ENCODE assay signal across 25 mouse cellular contexts in genomic region chr6:127537035-127537434, GRCm38 (mm10). TPM values are rescaled to one million over a fixed set of nuclear protein-coding genes. Genes with fewer than 3 reads are reported as not detected.
DNase-seq lines count a peak whose midpoint lies in the region; ATAC-seq and TF ChIP-seq lines count a peak whose summit lies in the region.
"Had no signal": no experiment of that assay in that cellular context is flagged by ENCODE, and none has a peak within 500 bp of the region (broad histone marks: within the 10 kb centered on the region; RNA-seq: fewer than 3 reads in every experiment).

No protein-coding gene starts in this region.

- no peak overlapping the region for H3K9ac ChIP-seq in forebrain, postnatal 0 days
- H3K9ac ChIP-seq: embryonic facial prominence, embryonic 13.5 days; embryonic facial prominence, embryonic 15.5 days; forebrain, embryonic 13.5 days; forebrain, embryonic 15.5 days had no signal

- ATAC-seq in forebrain, postnatal 0 days: peak; percentile 18; the same call in 1 of the 2 replicates
- ATAC-seq: activated CD4-positive, CD25-positive, alpha-beta regulatory T cell, adult 4 months; forebrain, embryonic 13.5 days; forebrain, embryonic 15.5 days; Patski had no signal

- H3K36me3 ChIP-seq in forebrain, postnatal 0 days (ENCODE audit: insufficient read depth): no peaks in the 10 kb centered on the region
- H3K36me3 ChIP-seq in forebrain, embryonic 10.5 days (replicated peaks): no peaks in the 10 kb centered on the region
- H3K36me3 ChIP-seq: embryonic facial prominence, embryonic 13.5 days; embryonic facial prominence, embryonic 15.5 days; forebrain, embryonic 15.5 days; G1E had no signal

- no peak for TF ChIP-seq CTCF in forebrain, postnatal 0 days (IDR thresholded peaks at IDR 0.05; ENCODE audit: low read depth)

- WGBS in forebrain, postnatal 0 days: 62% methylated on average over 7 of the region's 7 CpGs
- 82% methylated on average over 7 of the region's 7 CpGs for WGBS in forebrain, embryonic 10.5 days

- H3K4me2 ChIP-seq in forebrain, postnatal 0 days (ENCODE audit: low read depth): no peak overlapping the region
- H3K4me2 ChIP-seq: embryonic facial prominence, embryonic 13.5 days; embryonic facial prominence, embryonic 15.5 days; forebrain, embryonic 13.5 days; forebrain, embryonic 15.5 days had no signal

- H3K9me3 ChIP-seq in forebrain, postnatal 0 days (ENCODE audit: low read length): no peaks in the 10 kb centered on the region
- no peaks in the 10 kb centered on the region for H3K9me3 ChIP-seq in forebrain, embryonic 10.5 days
- H3K9me3 ChIP-seq: embryonic facial prominence, embryonic 13.5 days; embryonic facial prominence, embryonic 15.5 days; forebrain, embryonic 13.5 days; forebrain, embryonic 15.5 days; G1E had no signal

- H3K4me1 ChIP-seq in forebrain, postnatal 0 days (ENCODE audit: insufficient read depth): no peaks in the 10 kb centered on the region
- no peaks in the 10 kb centered on the region for H3K4me1 ChIP-seq in forebrain, embryonic 10.5 days
- H3K4me1 ChIP-seq: embryonic facial prominence, embryonic 13.5 days; embryonic facial prominence, embryonic 15.5 days; forebrain, embryonic 13.5 days; forebrain, embryonic 15.5 days had no signal

- no peaks in the 10 kb centered on the region for H3K27me3 ChIP-seq in forebrain, postnatal 0 days (ENCODE audit: insufficient read depth, low read length)
- H3K27me3 ChIP-seq in forebrain, embryonic 10.5 days (ENCODE audit: poor library complexity, severe bottlenecking): peaks cover 11% of the 10 kb centered on the region

- no peak overlapping the region for H3K4me3 ChIP-seq in forebrain, postnatal 0 days (ENCODE audit: low read depth, low read length)
- H3K4me3 ChIP-seq in forebrain, embryonic 10.5 days: no peak overlapping the region
- H3K4me3 ChIP-seq: embryonic facial prominence, embryonic 13.5 days; embryonic facial prominence, embryonic 15.5 days; erythroblast, embryonic 14.5 days; forebrain, embryonic 13.5 days; forebrain, embryonic 15.5 days had no signal

- intact Hi-C loops in left cerebral cortex, postnatal 4 days (cut with DNase I): no loop called here

- DNase-seq in forebrain, postnatal 0 days: no peak
- no peak for DNase-seq in forebrain, embryonic 10.5 days (ENCODE audit: extremely low spot score, low spot score)
- peak; percentile 60 for DNase-seq in heart, adult 11 months
- no peak for DNase-seq in heart, adult 18-20 months
- peak; percentile 36 for DNase-seq in testis, postnatal 10 days (ENCODE audit: low spot score)
- DNase-seq in testis, postnatal 14 days (ENCODE audit: low spot score): no peak
- peak; percentile 21 for DNase-seq in brain, adult 2 months (ENCODE audit: low read depth, low spot score)
- no peak for DNase-seq in left cerebral cortex, postnatal 4 days
- DNase-seq: adrenal gland, adult 8-10 months; adrenal gland, postnatal 14 days; cerebellum, adult 11 months; cerebellum, adult 18-20 months; cerebellum, adult 8-10 months; cerebellum, adult 9-11 months; cerebellum, postnatal 14 days; cerebellum, postnatal 36 days; embryo, embryonic 11 days had no signal

- H3K27ac ChIP-seq in forebrain, postnatal 0 days (ENCODE audit: low read depth, low read length): no peak overlapping the region
- no peak overlapping the region for H3K27ac ChIP-seq in forebrain, embryonic 10.5 days
- H3K27ac ChIP-seq: embryonic facial prominence, embryonic 13.5 days; embryonic facial prominence, embryonic 15.5 days; forebrain, embryonic 13.5 days; forebrain, embryonic 15.5 days had no signal

RNA-seq across cellular contexts. Expression of gene Cracr2a, which starts 24.1 kb away (rescaled TPM):
- 0.46 and 0.57 TPM in 2 replicates for total RNA-seq in forebrain, postnatal 0 days (2014; rRNA removed)
- 0.28 and 0.30 TPM in 2 replicates for polyA plus RNA-seq in forebrain, postnatal 0 days (2015; fragmentation: Nextera tagmentation; extraction: Ambion mirVana)
- polyA plus RNA-seq in forebrain, embryonic 10.5 days (2016; fragmentation: Nextera tagmentation; extraction: Ambion mirVana): 0.73 and 0.86 TPM in 2 replicates
- 1 to 10 TPM in 1 of 2 experiments, under 1 TPM in 1; 0.69 to 1.0 TPM for total RNA-seq in heart, adult 18-20 months (2021)
- total RNA-seq in left cerebral cortex, postnatal 4 days (2021): 1 to 10 TPM; 1.2 to 1.4 TPM
- polyA plus RNA-seq: G1E, Patski had no signal

Comparison
In these comparisons a context has a peak if more than half of its experiments do, and no peak if none do; other contexts are left out.
1. DNase-seq: peak in heart, adult 11 months (single experiment), testis, postnatal 10 days (single experiment) and brain, adult 2 months (single experiment); none in forebrain, postnatal 0 days (single experiment), forebrain, embryonic 10.5 days (single experiment), heart, adult 18-20 months (0 of 2), testis, postnatal 14 days (single experiment) and left cerebral cortex, postnatal 4 days (single experiment).